21 mouse cellular contexts compared by ENCODE assay signal in genomic region chr3:88248406-88248805, GRCm38 (mm10). TPM values are rescaled to one million over a fixed set of nuclear protein-coding genes. Genes with fewer than 3 reads are reported as not detected.
"Had no signal": no experiment of that assay in that cellular context is flagged by ENCODE, and none has a peak within 500 bp of the region (broad histone marks: within the 10 kb centered on the region; RNA-seq: fewer than 3 reads in every experiment).

No protein-coding gene starts in this region.

- H3K4me3 ChIP-seq: left cerebral cortex, adult 2 months; limb, embryonic 15.5 days; liver, embryonic 12.5 days; myocyte; neural tube, embryonic 12.5 days had no signal

- H3K9me3 ChIP-seq: limb, embryonic 15.5 days; liver, embryonic 12.5 days; neural tube, embryonic 12.5 days had no signal

- H3K9ac ChIP-seq: limb, embryonic 15.5 days; liver, embryonic 12.5 days; lung, embryonic 14.5 days; neural tube, embryonic 12.5 days had no signal

- DNase-seq: kidney, adult 11 months; kidney, adult 9 months; kidney, postnatal 4 days; lung, embryonic 14.5 days; lung, postnatal 10 days; lung, postnatal 4 days; right cerebral cortex, adult 18-20 months; right cerebral cortex, postnatal 25 days; thymus, postnatal 4 days had no signal

- H3K27ac ChIP-seq: kidney, postnatal 0 days; left cerebral cortex, adult 2 months; limb, embryonic 15.5 days; liver, embryonic 12.5 days; neural tube, embryonic 12.5 days had no signal

- H3K36me3 ChIP-seq: limb, embryonic 15.5 days; liver, embryonic 12.5 days; neural tube, embryonic 12.5 days had no signal

- H3K4me2 ChIP-seq: limb, embryonic 15.5 days; liver, embryonic 12.5 days; lung, embryonic 14.5 days; midbrain, embryonic 11.5 days; neural tube, embryonic 12.5 days had no signal

- H3K4me1 ChIP-seq: liver, embryonic 12.5 days had no signal

- ATAC-seq: liver, embryonic 12.5 days had no signal

RNA-seq across cellular contexts. Expression of gene Rhbg, which starts 6.1 kb away (rescaled TPM):
- total RNA-seq: layer of hippocampus, adult 8-10 months; layer of hippocampus, postnatal 25 days; left cerebral cortex, adult 2 months; megakaryocyte, adult 5-6 weeks had no signal
- polyA plus RNA-seq: lung, embryonic 14.5 days; midbrain, embryonic 11.5 days; myocyte had no signal

RNA-seq across cellular contexts. Expression of gene Gm38392, which starts 38.6 kb away (rescaled TPM):
- total RNA-seq: layer of hippocampus, postnatal 25 days; megakaryocyte, adult 5-6 weeks had no signal
- polyA plus RNA-seq: liver, embryonic 16.5 days; lung, embryonic 14.5 days; small intestine, adult 2 months had no signal
